Mouse (Mus musculus): ENCODE measurements at regions not wholly inside any gene's neighbourhood (a gene's known extent, or its start where the extent isn't known, plus 50 kb on each side); places are given as distances from the start of the nearest gene placed in this dataset.

- Histone ChIP-seq H3K4me3 (replicated peaks; ENCODE audit: extremely low read depth, low read depth, low read length) (no peak overlapping the region), H3K4me1 (ENCODE audit: control insufficient read depth, insufficient read depth, low read length) (peaks cover 2% of the 10 kb centered on the region)
- no peak for TF ChIP-seq POLR2A (IDR thresholded peaks at IDR 0.05; ENCODE audit: borderline replicate concordance, extremely low read depth, low read depth, low read length)
- TF ChIP-seq CTCF (IDR thresholded peaks at IDR 0.05; ENCODE audit: insufficient read depth, low read length): peak; percentile 28; the same call in 1 of the 2 replicates
- peak; percentile 67 for DNase-seq
- WGBS: 47% methylated on average over 9 of the region's 9 CpGs
Observed at GRCm38 (mm10) chr10:117455595-117456302, 75.9 kb upstream of the Cpsf6 start.

GRCm38 (mm10) chr10:117454711-117455591 is 75.1 kb upstream of the Cpsf6 start:
- no peak overlapping the region for H3K4me3 ChIP-seq (replicated peaks; ENCODE audit: extremely low read depth, low read depth, low read length)
- no peak for DNase-seq
- H3K4me1 ChIP-seq (ENCODE audit: control insufficient read depth, insufficient read depth, low read length): peaks cover 2% of the 10 kb centered on the region
- WGBS: 59% methylated on average over 12 of the region's 12 CpGs
- TF ChIP-seq CTCF (IDR thresholded peaks at IDR 0.05; ENCODE audit: insufficient read depth, low read length): no peak
- no peak for TF ChIP-seq POLR2A (IDR thresholded peaks at IDR 0.05; ENCODE audit: borderline replicate concordance, extremely low read depth, low read depth, low read length)

GRCm38 (mm10) chr10:117454171-117454500 is 74.3 kb upstream of the Cpsf6 start:
- WGBS: 87% methylated on average over 3 of the region's 3 CpGs
- TF ChIP-seq POLR2A (IDR thresholded peaks at IDR 0.05; ENCODE audit: borderline replicate concordance, extremely low read depth, low read depth, low read length): no peak
- no peak for TF ChIP-seq CTCF (IDR thresholded peaks at IDR 0.05; ENCODE audit: insufficient read depth, low read length)
- no peak for DNase-seq
- Histone ChIP-seq H3K4me1 (ENCODE audit: control insufficient read depth, insufficient read depth, low read length) (peaks cover 2% of the 10 kb centered on the region), H3K4me3 (replicated peaks; ENCODE audit: extremely low read depth, low read depth, low read length) (no peak overlapping the region)

- TF ChIP-seq POLR2A (IDR thresholded peaks at IDR 0.05; ENCODE audit: borderline replicate concordance, extremely low read depth, low read depth, low read length) (no peak), CTCF (IDR thresholded peaks at IDR 0.05; ENCODE audit: insufficient read depth, low read length) (no peak)
- DNase-seq: no peak
- Histone ChIP-seq H3K4me3 (replicated peaks; ENCODE audit: extremely low read depth, low read depth, low read length) (no peak overlapping the region), H3K4me1 (ENCODE audit: control insufficient read depth, insufficient read depth, low read length) (peaks cover 2% of the 10 kb centered on the region)
- 90% methylated on average over 7 of the region's 7 CpGs for WGBS
Observed at GRCm38 (mm10) chr10:117453406-117454170, 73.8 kb upstream of the Cpsf6 start.

- WGBS: 42% methylated on average over 7 of the region's 7 CpGs
- DNase-seq: no peak
- no peak overlapping the region for H3K4me3 ChIP-seq (replicated peaks; ENCODE audit: extremely low read depth, low read depth, low read length)
- H3K4me1 ChIP-seq (ENCODE audit: control insufficient read depth, insufficient read depth, low read length): peaks cover 2% of the 10 kb centered on the region
- TF ChIP-seq POLR2A (IDR thresholded peaks at IDR 0.05; ENCODE audit: borderline replicate concordance, extremely low read depth, low read depth, low read length): no peak
- TF ChIP-seq CTCF (IDR thresholded peaks at IDR 0.05; ENCODE audit: insufficient read depth, low read length): no peak
Observed at GRCm38 (mm10) chr10:117452190-117452950, 72.6 kb upstream of the Cpsf6 start.

GRCm38 (mm10) chr10:117451396-117452185 is 71.8 kb upstream of the Cpsf6 start:
- H3K4me1 ChIP-seq (ENCODE audit: control insufficient read depth, insufficient read depth, low read length): peaks cover 2% of the 10 kb centered on the region
- no peak for DNase-seq
- 91% methylated on average over 9 of the region's 9 CpGs for WGBS
- H3K4me3 ChIP-seq (replicated peaks; ENCODE audit: extremely low read depth, low read depth, low read length): no peak overlapping the region
- no peak for TF ChIP-seq POLR2A (IDR thresholded peaks at IDR 0.05; ENCODE audit: borderline replicate concordance, extremely low read depth, low read depth, low read length)
- TF ChIP-seq CTCF (IDR thresholded peaks at IDR 0.05; ENCODE audit: insufficient read depth, low read length): no peak

- DNase-seq: no peak
- Histone ChIP-seq H3K4me3 (replicated peaks; ENCODE audit: extremely low read depth, low read depth, low read length) (no peak overlapping the region), H3K4me1 (ENCODE audit: control insufficient read depth, insufficient read depth, low read length) (peaks cover 2% of the 10 kb centered on the region; the same call in 1 of the 2 replicates)
- TF ChIP-seq POLR2A (IDR thresholded peaks at IDR 0.05; ENCODE audit: borderline replicate concordance, extremely low read depth, low read depth, low read length) (no peak), CTCF (IDR thresholded peaks at IDR 0.05; ENCODE audit: insufficient read depth, low read length) (no peak)
- WGBS: 90% methylated on average over 4 of the region's 4 CpGs
Observed at GRCm38 (mm10) chr10:117450631-117451030, 70.8 kb upstream of the Cpsf6 start.

GRCm38 (mm10) chr10:117450240-117450569 is 70.4 kb upstream of the Cpsf6 start:
- TF ChIP-seq CTCF (IDR thresholded peaks at IDR 0.05; ENCODE audit: insufficient read depth, low read length): no peak
- TF ChIP-seq POLR2A (IDR thresholded peaks at IDR 0.05; ENCODE audit: borderline replicate concordance, extremely low read depth, low read depth, low read length): no peak
- WGBS: 70% methylated on average over 1 of the region's 1 CpGs
- no peak for DNase-seq
- Histone ChIP-seq H3K4me1 (ENCODE audit: control insufficient read depth, insufficient read depth, low read length) (peaks cover 1% of the 10 kb centered on the region; the same call in 1 of the 2 replicates), H3K4me3 (replicated peaks; ENCODE audit: extremely low read depth, low read depth, low read length) (no peak overlapping the region)
